Mouse (Mus musculus): ENCODE data around the gene Ccdc6. TPM values are rescaled to one million over a fixed set of nuclear protein-coding genes. Genes with fewer than 3 reads are reported as not detected.
A peak's percentile ranks its signal among the peaks of the same experiment; 100 is the strongest.

The Ccdc6 gene
- total and polyA plus RNA-seq, 3 experiments: 14.3 to 28.5 (median 26.3) TPM

GRCm38 (mm10) chr10:70095506-70096270 is 1.2 kb upstream of the Ccdc6 start:
- Histone ChIP-seq H3K79me2 (replicated peaks; ENCODE audit: control insufficient read depth, insufficient read depth, low read length) (peaks cover 5% of the 10 kb centered on the region; the same call in 1 of the 2 replicates), H3K36me3 (ENCODE audit: control insufficient read depth, insufficient read depth, low read length) (no peaks in the 10 kb centered on the region), H3K27ac (peak overlapping the region; percentile 75), H3K27me3 (ENCODE audit: control insufficient read depth, insufficient read depth, low read length) (no peaks in the 10 kb centered on the region), H3K9ac (ENCODE audit: low read depth, low read length) (peak overlapping the region; percentile 46), H3K4me1 (ENCODE audit: control insufficient read depth, insufficient read depth, low read length) (peaks cover 7% of the 10 kb centered on the region), H3K4me3 (peak overlapping the region; percentile 60)
- no peak for DNase-seq
- WGBS: 19% methylated on average over 13 of the region's 13 CpGs
- intact Hi-C loops (cut with DNase I): loop anchor here (5.0 kb wide), 6 partner anchors 37 to 223 kb away; no protein-coding TSS in a partner anchor
- TF ChIP-seq CTCF (IDR thresholded peaks at IDR 0.05): no peak
- TF ChIP-seq POLR2A (IDR thresholded peaks at IDR 0.05; ENCODE audit: insufficient read depth, low read depth, low read length): no peak
- TF ChIP-seq EP300 (IDR thresholded peaks at IDR 0.05; ENCODE audit: insufficient read depth, low read depth, low read length): no peak

GRCm38 (mm10) chr10:70097291-70097901 is 475 bp downstream of the Ccdc6 start:
- Histone ChIP-seq H3K4me1 (ENCODE audit: control insufficient read depth, insufficient read depth, low read length) (peaks cover 7% of the 10 kb centered on the region), H3K9ac (ENCODE audit: low read depth, low read length) (peak overlapping the region; percentile 92), H3K27me3 (ENCODE audit: control insufficient read depth, insufficient read depth, low read length) (no peaks in the 10 kb centered on the region), H3K79me2 (replicated peaks; ENCODE audit: control insufficient read depth, insufficient read depth, low read length) (peaks cover 5% of the 10 kb centered on the region; the same call in 1 of the 2 replicates), H3K27ac (peak overlapping the region; percentile 75), H3K4me3 (peak overlapping the region; percentile 95), H3K36me3 (ENCODE audit: control insufficient read depth, insufficient read depth, low read length) (no peaks in the 10 kb centered on the region)
- no peak for TF ChIP-seq POLR2A (IDR thresholded peaks at IDR 0.05; ENCODE audit: insufficient read depth, low read depth, low read length)
- no peak for TF ChIP-seq CTCF (IDR thresholded peaks at IDR 0.05)
- no peak for TF ChIP-seq EP300 (IDR thresholded peaks at IDR 0.05; ENCODE audit: insufficient read depth, low read depth, low read length)
- DNase-seq: peak in 1 of 2 experiments; percentile 76
- under 1% methylated on average over 57 of the region's 58 CpGs for WGBS
- intact Hi-C loops (cut with DNase I): loop anchor here (5.0 kb wide), 6 partner anchors 35 to 225 kb away; no protein-coding TSS in a partner anchor

- no peak for TF ChIP-seq CTCF (IDR thresholded peaks at IDR 0.05)
- TF ChIP-seq POLR2A (IDR thresholded peaks at IDR 0.05; ENCODE audit: insufficient read depth, low read depth, low read length): 0 out of 2 replicates have a peak, but pooled peaks have one; percentile 25
- TF ChIP-seq EP300 (IDR thresholded peaks at IDR 0.05; ENCODE audit: insufficient read depth, low read depth, low read length): no peak
- intact Hi-C loops (cut with DNase I): loop anchor here (2.0 to 5.0 kb wide), 7 partner anchors 34 to 226 kb away; no protein-coding TSS in a partner anchor
- Histone ChIP-seq H3K79me2 (replicated peaks; ENCODE audit: control insufficient read depth, insufficient read depth, low read length) (peaks cover 7% of the 10 kb centered on the region; the same call in 1 of the 2 replicates), H3K36me3 (ENCODE audit: control insufficient read depth, insufficient read depth, low read length) (no peaks in the 10 kb centered on the region), H3K4me1 (ENCODE audit: control insufficient read depth, insufficient read depth, low read length) (peaks cover 7% of the 10 kb centered on the region), H3K27ac (peak overlapping the region; percentile 75), H3K27me3 (ENCODE audit: control insufficient read depth, insufficient read depth, low read length) (no peaks in the 10 kb centered on the region), H3K4me3 (peak overlapping the region; percentile 95), H3K9ac (ENCODE audit: low read depth, low read length) (peak overlapping the region; percentile 92)
- peak in 1 of 2 experiments; percentile 77 for DNase-seq
- WGBS: 2% methylated on average over 29 of the region's 29 CpGs
Measured at GRCm38 (mm10) chr10:70097911-70098569, 1.1 kb downstream of the Ccdc6 start.

- Histone ChIP-seq H3K27ac (peak overlapping the region; percentile 75), H3K4me1 (ENCODE audit: control insufficient read depth, insufficient read depth, low read length) (peaks cover 7% of the 10 kb centered on the region), H3K36me3 (ENCODE audit: control insufficient read depth, insufficient read depth, low read length) (no peaks in the 10 kb centered on the region), H3K27me3 (ENCODE audit: control insufficient read depth, insufficient read depth, low read length) (no peaks in the 10 kb centered on the region), H3K9ac (ENCODE audit: low read depth, low read length) (no peak overlapping the region), H3K79me2 (replicated peaks; ENCODE audit: control insufficient read depth, insufficient read depth, low read length) (peaks cover 8% of the 10 kb centered on the region), H3K4me3 (peak overlapping the region; percentile 95)
- intact Hi-C loops (cut with DNase I): loop anchor here (2.0 to 5.0 kb wide), 7 partner anchors 34 to 226 kb away; no protein-coding TSS in a partner anchor
- no peak for DNase-seq
- 19% methylated on average over 6 of the region's 6 CpGs for WGBS
- TF ChIP-seq POLR2A (IDR thresholded peaks at IDR 0.05; ENCODE audit: insufficient read depth, low read depth, low read length): no peak
- TF ChIP-seq CTCF (IDR thresholded peaks at IDR 0.05): no peak
- TF ChIP-seq EP300 (IDR thresholded peaks at IDR 0.05; ENCODE audit: insufficient read depth, low read depth, low read length): no peak
Measured at GRCm38 (mm10) chr10:70098626-70099025, 1.7 kb downstream of the Ccdc6 start.

GRCm38 (mm10) chr10:70099052-70099451 is 2.1 kb downstream of the Ccdc6 start:
- Histone ChIP-seq H3K27me3 (ENCODE audit: control insufficient read depth, insufficient read depth, low read length) (no peaks in the 10 kb centered on the region), H3K9ac (ENCODE audit: low read depth, low read length) (no peak overlapping the region), H3K79me2 (replicated peaks; ENCODE audit: control insufficient read depth, insufficient read depth, low read length) (peaks cover 9% of the 10 kb centered on the region), H3K36me3 (ENCODE audit: control insufficient read depth, insufficient read depth, low read length) (no peaks in the 10 kb centered on the region), H3K4me1 (ENCODE audit: control insufficient read depth, insufficient read depth, low read length) (peaks cover 7% of the 10 kb centered on the region), H3K4me3 (0 out of 2 replicates have a peak overlapping the region, but pooled peaks have one; percentile 95), H3K27ac (no peak overlapping the region)
- no peak for DNase-seq
- no peak for TF ChIP-seq EP300 (IDR thresholded peaks at IDR 0.05; ENCODE audit: insufficient read depth, low read depth, low read length)
- TF ChIP-seq POLR2A (IDR thresholded peaks at IDR 0.05; ENCODE audit: insufficient read depth, low read depth, low read length): no peak
- no peak for TF ChIP-seq CTCF (IDR thresholded peaks at IDR 0.05)
- 28% methylated on average over 8 of the region's 8 CpGs for WGBS
- intact Hi-C loops (cut with DNase I): loop anchor here (2.0 to 5.0 kb wide), 7 partner anchors 33 to 227 kb away; no protein-coding TSS in a partner anchor
